In the genomic region with DNA sequence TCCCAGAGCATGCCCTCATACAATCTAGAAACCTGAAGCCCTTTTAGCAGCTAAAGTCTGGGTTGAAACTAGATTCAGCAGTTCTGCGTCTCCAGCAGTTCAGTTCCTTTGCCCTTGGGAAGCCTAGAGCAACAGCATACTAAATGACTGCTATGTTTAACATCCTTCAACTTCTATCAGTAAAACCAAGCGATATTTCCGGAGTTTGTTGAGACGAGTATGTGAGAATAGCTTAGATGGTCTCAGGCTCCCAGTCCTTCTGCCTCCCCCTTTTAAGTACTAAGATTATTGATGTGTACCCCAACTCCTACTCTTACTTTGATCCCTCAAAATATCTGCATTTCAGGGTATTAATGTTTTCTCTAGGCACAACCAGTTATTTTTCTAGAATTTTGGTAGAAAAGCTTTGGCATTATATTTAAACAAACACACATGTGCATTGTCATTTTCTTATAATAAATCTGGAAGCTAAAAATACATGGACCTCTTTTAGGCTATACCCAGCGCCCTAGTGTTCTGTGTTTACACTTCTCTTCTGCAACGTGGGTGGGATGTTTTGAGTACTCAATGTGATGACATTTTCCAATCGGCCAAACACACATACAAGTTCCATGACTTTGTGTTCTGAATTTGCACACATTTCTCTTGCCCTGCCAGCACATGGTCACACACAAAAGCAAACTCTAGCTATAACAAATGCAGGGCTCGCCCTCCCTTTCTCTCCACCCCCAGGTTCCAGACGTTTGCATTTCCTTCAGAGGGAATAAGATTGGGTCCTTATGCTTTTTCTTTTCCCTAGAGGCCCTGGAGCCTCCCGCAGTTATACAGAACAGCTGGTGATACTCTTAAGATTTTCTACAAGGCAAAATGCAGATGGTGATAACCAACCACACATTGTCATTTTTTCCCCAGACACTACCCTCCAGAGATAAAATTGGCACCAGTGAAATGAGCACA, we compare ENCODE assay signal across 15 mouse cellular contexts.
A peak's percentile ranks its signal among the peaks of the same experiment; 100 is the strongest.
DNase-seq lines count a peak whose midpoint lies in the region; ATAC-seq and TF ChIP-seq lines count a peak whose summit lies in the region.
"Had no signal": no experiment of that assay in that cellular context is flagged by ENCODE, and none has a peak within 500 bp of the region (broad histone marks: within the 10 kb centered on the region; RNA-seq: fewer than 3 reads in every experiment).

No protein-coding gene starts in this region.

- no peaks in the 10 kb centered on the region for H3K4me1 ChIP-seq in forebrain, embryonic 14.5 days (ENCODE audit: control insufficient read depth, insufficient read depth, low read length)
- no peaks in the 10 kb centered on the region for H3K4me1 ChIP-seq in forebrain, embryonic 12.5 days
- H3K4me1 ChIP-seq in stomach, embryonic 14.5 days (ENCODE audit: control insufficient read depth, insufficient read depth, low read length) = no peaks in the 10 kb centered on the region
- H3K4me1 ChIP-seq in stomach, postnatal 0 days (replicated peaks; ENCODE audit: control insufficient read depth, insufficient read depth) = no peaks in the 10 kb centered on the region
- no peaks in the 10 kb centered on the region for H3K4me1 ChIP-seq in liver, embryonic 12.5 days
- no peaks in the 10 kb centered on the region for H3K4me1 ChIP-seq in hindbrain, embryonic 16.5 days (ENCODE audit: control insufficient read depth, insufficient read depth, low read depth, low read length)
- H3K4me1 ChIP-seq: heart, embryonic 10.5 days; hindbrain, embryonic 15.5 days; neural tube, embryonic 12.5 days had no signal

- no peak overlapping the region for H3K4me3 ChIP-seq in forebrain, embryonic 14.5 days (ENCODE audit: low read depth, low read length)
- H3K4me3 ChIP-seq in forebrain, embryonic 12.5 days (replicated peaks) = no peak overlapping the region
- no peak overlapping the region for H3K4me3 ChIP-seq in stomach, embryonic 14.5 days (ENCODE audit: low read depth, low read length)
- H3K4me3 ChIP-seq in stomach, postnatal 0 days (ENCODE audit: low read depth, low read length) = no peak overlapping the region
- H3K4me3 ChIP-seq in liver, embryonic 12.5 days = no peak overlapping the region
- no peak overlapping the region for H3K4me3 ChIP-seq in hindbrain, embryonic 16.5 days (ENCODE audit: low read length)
- H3K4me3 ChIP-seq: heart, embryonic 10.5 days; hindbrain, embryonic 15.5 days; neural tube, embryonic 12.5 days had no signal

- WGBS in forebrain, embryonic 14.5 days = 71% methylated on average over 10 of the region's 10 CpGs
- 77% methylated on average over 10 of the region's 10 CpGs for WGBS in forebrain, embryonic 12.5 days
- WGBS in stomach, embryonic 14.5 days = 53% methylated on average over 10 of the region's 10 CpGs
- 40% methylated on average over 10 of the region's 10 CpGs for WGBS in stomach, postnatal 0 days
- 58% methylated on average over 10 of the region's 10 CpGs for WGBS in liver, embryonic 12.5 days (ENCODE audit: insufficient replicate concordance)
- WGBS in hindbrain, embryonic 16.5 days = 69% methylated on average over 10 of the region's 10 CpGs

- no peak overlapping the region for H3K27ac ChIP-seq in forebrain, embryonic 14.5 days (ENCODE audit: low read depth, low read length)
- no peak overlapping the region for H3K27ac ChIP-seq in forebrain, embryonic 12.5 days
- H3K27ac ChIP-seq in stomach, embryonic 14.5 days (ENCODE audit: low read length) = peak overlapping the region; percentile 3; the same call in 1 of the 2 replicates
- H3K27ac ChIP-seq in stomach, postnatal 0 days (replicated peaks) = no peak overlapping the region
- H3K27ac ChIP-seq in liver, embryonic 12.5 days = no peak overlapping the region
- no peak overlapping the region for H3K27ac ChIP-seq in hindbrain, embryonic 16.5 days (ENCODE audit: low read depth, low read length)
- H3K27ac ChIP-seq: heart, embryonic 10.5 days; hindbrain, embryonic 15.5 days; neural tube, embryonic 12.5 days had no signal

- no peak for TF ChIP-seq CTCF in stomach, postnatal 0 days (IDR thresholded peaks at IDR 0.05; ENCODE audit: low read depth)

- H3K36me3 ChIP-seq in forebrain, embryonic 14.5 days (ENCODE audit: control insufficient read depth, insufficient read depth, low read length) = no peaks in the 10 kb centered on the region
- no peaks in the 10 kb centered on the region for H3K36me3 ChIP-seq in forebrain, embryonic 12.5 days (replicated peaks)
- no peaks in the 10 kb centered on the region for H3K36me3 ChIP-seq in stomach, embryonic 14.5 days (ENCODE audit: control insufficient read depth, insufficient read depth, low read length)
- H3K36me3 ChIP-seq in stomach, postnatal 0 days (ENCODE audit: control insufficient read depth, insufficient read depth, low read length) = no peaks in the 10 kb centered on the region
- H3K36me3 ChIP-seq in liver, embryonic 12.5 days = no peaks in the 10 kb centered on the region
- H3K36me3 ChIP-seq in hindbrain, embryonic 16.5 days (ENCODE audit: control insufficient read depth, insufficient read depth, low read length) = no peaks in the 10 kb centered on the region
- H3K36me3 ChIP-seq: heart, embryonic 10.5 days; hindbrain, embryonic 15.5 days; neural tube, embryonic 12.5 days had no signal

- intact Hi-C loops in left cerebral cortex, postnatal 25 days (cut with DNase I) = loop anchor here (1.0 to 10.0 kb wide), 5 partner anchors 50 to 543 kb away; partner anchors contain the start of gene Htr2a

- TF ChIP-seq EP300 in stomach, postnatal 0 days (optimal IDR thresholded peaks at IDR 0.05) = no peak

- no peaks in the 10 kb centered on the region for H3K9me3 ChIP-seq in forebrain, embryonic 14.5 days (replicated peaks; ENCODE audit: control insufficient read depth, low read length)
- H3K9me3 ChIP-seq in forebrain, embryonic 12.5 days = no peaks in the 10 kb centered on the region
- no peaks in the 10 kb centered on the region for H3K9me3 ChIP-seq in stomach, embryonic 14.5 days (ENCODE audit: control insufficient read depth, low read depth, low read length)
- no peaks in the 10 kb centered on the region for H3K9me3 ChIP-seq in stomach, postnatal 0 days (ENCODE audit: control insufficient read depth, low read length)
- H3K9me3 ChIP-seq in liver, embryonic 12.5 days (replicated peaks) = no peaks in the 10 kb centered on the region
- H3K9me3 ChIP-seq in hindbrain, embryonic 16.5 days (ENCODE audit: control insufficient read depth, low read length) = no peaks in the 10 kb centered on the region
- H3K9me3 ChIP-seq: heart, embryonic 10.5 days; hindbrain, embryonic 15.5 days; neural tube, embryonic 12.5 days had no signal

- DNase-seq in forebrain, embryonic 14.5 days (ENCODE audit: low spot score) = peak; percentile 10
- DNase-seq in stomach, postnatal 0 days (ENCODE audit: low spot score) = no peak
- peak; percentile 41 to 91 for DNase-seq in left cerebral cortex, postnatal 25 days (ENCODE audit: low spot score in 2 of 2)
- DNase-seq in heart, adult 18-20 months = no peak
- DNase-seq: adrenal gland, adult 2 months; cerebellum, postnatal 10 days; thymus, postnatal 36 days had no signal

- no peak overlapping the region for H3K9ac ChIP-seq in forebrain, embryonic 14.5 days (ENCODE audit: low read length)
- no peak overlapping the region for H3K9ac ChIP-seq in forebrain, embryonic 12.5 days
- no peak overlapping the region for H3K9ac ChIP-seq in stomach, embryonic 14.5 days (replicated peaks; ENCODE audit: low read depth, low read length)
- H3K9ac ChIP-seq in stomach, postnatal 0 days (ENCODE audit: low read length) = no peak overlapping the region
- H3K9ac ChIP-seq in liver, embryonic 12.5 days = no peak overlapping the region
- no peak overlapping the region for H3K9ac ChIP-seq in hindbrain, embryonic 16.5 days (ENCODE audit: low read depth, low read length)
- H3K9ac ChIP-seq: hindbrain, embryonic 15.5 days; neural tube, embryonic 12.5 days had no signal

- no peaks in the 10 kb centered on the region for H3K27me3 ChIP-seq in forebrain, embryonic 14.5 days (replicated peaks; ENCODE audit: control insufficient read depth, insufficient read depth, low read length)
- no peaks in the 10 kb centered on the region for H3K27me3 ChIP-seq in forebrain, embryonic 12.5 days
- H3K27me3 ChIP-seq in stomach, embryonic 14.5 days (ENCODE audit: control insufficient read depth, insufficient read depth, low read length) = no peaks in the 10 kb centered on the region
- no peaks in the 10 kb centered on the region for H3K27me3 ChIP-seq in stomach, postnatal 0 days (ENCODE audit: control insufficient read depth, insufficient read depth, low read length)
- H3K27me3 ChIP-seq in liver, embryonic 12.5 days (replicated peaks) = no peaks in the 10 kb centered on the region
- H3K27me3 ChIP-seq in hindbrain, embryonic 16.5 days (replicated peaks; ENCODE audit: control insufficient read depth, insufficient read depth, low read length) = no peaks in the 10 kb centered on the region
- H3K27me3 ChIP-seq: hindbrain, embryonic 15.5 days; neural tube, embryonic 12.5 days had no signal

- no peak overlapping the region for H3K4me2 ChIP-seq in forebrain, embryonic 14.5 days (ENCODE audit: low read length)
- H3K4me2 ChIP-seq in forebrain, embryonic 12.5 days = no peak overlapping the region
- no peak overlapping the region for H3K4me2 ChIP-seq in stomach, embryonic 14.5 days (replicated peaks; ENCODE audit: low read depth, low read length)
- H3K4me2 ChIP-seq in stomach, postnatal 0 days (replicated peaks; ENCODE audit: low read depth) = no peak overlapping the region
- no peak overlapping the region for H3K4me2 ChIP-seq in liver, embryonic 12.5 days
- no peak overlapping the region for H3K4me2 ChIP-seq in hindbrain, embryonic 16.5 days (ENCODE audit: low read length)
- H3K4me2 ChIP-seq: hindbrain, embryonic 15.5 days; midbrain, embryonic 11.5 days; neural tube, embryonic 12.5 days had no signal

- ATAC-seq in forebrain, embryonic 14.5 days = peak; percentile 23; the same call in 1 of the 2 replicates
- no peak for ATAC-seq in forebrain, embryonic 12.5 days (ENCODE audit: low FRiP score)
- 0 out of 2 replicates have a peak, but pooled peaks have one; percentile 56 for ATAC-seq in stomach, embryonic 14.5 days (ENCODE audit: insufficient number of reproducible peaks, insufficient read depth, low FRiP score, low read depth)
- no peak for ATAC-seq in stomach, postnatal 0 days (ENCODE audit: low FRiP score, low TSS enrichment)
- no peak for ATAC-seq in liver, embryonic 12.5 days
- no peak for ATAC-seq in hindbrain, embryonic 16.5 days

Comparison
In these comparisons a context has a peak if more than half of its experiments do, and no peak if none do; other contexts are left out.
1. ATAC-seq: peak in forebrain, embryonic 14.5 days (single experiment) and stomach, embryonic 14.5 days (single experiment); none in forebrain, embryonic 12.5 days (single experiment), stomach, postnatal 0 days (single experiment), liver, embryonic 12.5 days (single experiment) and hindbrain, embryonic 16.5 days (single experiment).
2. DNase-seq: peak in forebrain, embryonic 14.5 days (single experiment) and left cerebral cortex, postnatal 25 days (2 of 2); none in stomach, postnatal 0 days (single experiment) and heart, adult 18-20 months (0 of 2).